Mouse (Mus musculus): Measurements from ENCODE around the gene Tnfrsf1b. TPM values are rescaled to one million over a fixed set of nuclear protein-coding genes. Genes with fewer than 3 reads are reported as not detected.

The Tnfrsf1b gene
- polyA plus RNA-seq, 1 experiment from 2014 or later = 5.2 TPM

DNA sequence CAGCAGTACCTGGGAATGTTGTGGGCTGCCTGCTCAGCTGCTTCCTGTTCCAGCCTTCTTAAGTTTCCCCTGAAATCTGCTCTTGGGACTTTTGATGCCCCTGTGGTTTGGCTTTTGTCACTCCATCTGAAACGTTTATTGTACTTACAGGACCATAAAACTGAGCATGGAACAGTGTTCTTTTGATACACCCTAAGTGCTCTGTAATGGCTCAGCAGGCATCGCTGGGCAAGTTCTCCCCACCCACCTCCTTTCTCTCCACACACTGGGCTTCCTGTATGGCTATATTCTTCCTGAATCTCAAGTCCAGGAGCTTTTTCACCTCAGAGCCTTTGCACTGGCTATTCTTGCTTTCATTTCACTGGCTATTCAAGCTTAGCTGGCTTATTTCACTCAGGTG lies 18.1 kb upstream of the Tnfrsf1b start:
- H3K4me3 ChIP-seq (ENCODE audit: low read length) = no peak overlapping the region
- H3K4me2 ChIP-seq (ENCODE audit: low read depth, low read length) = no peak overlapping the region
- no peak overlapping the region for H3K27ac ChIP-seq (ENCODE audit: low read length)
- WGBS = 28% methylated on average over 2 of the region's 2 CpGs
- no peaks in the 10 kb centered on the region for H3K36me3 ChIP-seq (ENCODE audit: control insufficient read depth, insufficient read depth)
- H3K9me3 ChIP-seq (replicated peaks; ENCODE audit: control insufficient read depth, low read length) = no peaks in the 10 kb centered on the region
- no peaks in the 10 kb centered on the region for H3K4me1 ChIP-seq (ENCODE audit: control insufficient read depth, insufficient read depth, low read length)
- no peaks in the 10 kb centered on the region for H3K27me3 ChIP-seq (ENCODE audit: control insufficient read depth, insufficient read depth, low read length)
- no peak overlapping the region for H3K9ac ChIP-seq (ENCODE audit: low read length)
- ATAC-seq (replicated peaks; ENCODE audit: extremely low read depth, insufficient read depth, low FRiP score) = no peak

DNA sequence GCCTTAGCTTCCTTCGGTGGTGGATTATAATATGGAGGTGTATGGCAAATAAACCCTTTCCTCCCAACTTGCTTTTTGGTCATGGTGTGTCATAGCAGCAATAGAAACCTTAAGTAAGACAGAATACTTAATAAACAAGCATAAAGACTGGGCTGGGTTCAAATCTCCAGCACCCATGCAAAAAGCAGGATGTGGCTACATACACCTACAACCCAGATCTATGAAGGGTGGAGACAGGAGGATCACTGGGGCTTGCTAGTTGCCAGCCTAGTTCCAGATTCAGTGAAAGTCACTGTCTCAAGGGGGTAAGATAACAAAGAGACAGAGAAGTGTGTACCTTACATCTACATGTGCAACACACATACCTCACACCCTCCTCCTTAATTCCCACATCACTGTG lies 16.9 kb upstream of the Tnfrsf1b start:
- Histone ChIP-seq H3K27me3 (ENCODE audit: control insufficient read depth, insufficient read depth, low read length) (no peaks in the 10 kb centered on the region), H3K4me3 (ENCODE audit: low read length) (no peak overlapping the region), H3K4me2 (ENCODE audit: low read depth, low read length) (no peak overlapping the region), H3K9me3 (replicated peaks; ENCODE audit: control insufficient read depth, low read length) (no peaks in the 10 kb centered on the region), H3K36me3 (ENCODE audit: control insufficient read depth, insufficient read depth) (no peaks in the 10 kb centered on the region), H3K9ac (ENCODE audit: low read length) (no peak overlapping the region), H3K27ac (ENCODE audit: low read length) (no peak overlapping the region), H3K4me1 (ENCODE audit: control insufficient read depth, insufficient read depth, low read length) (no peaks in the 10 kb centered on the region)
- no peak for ATAC-seq (replicated peaks; ENCODE audit: extremely low read depth, insufficient read depth, low FRiP score)
- 89% methylated on average over 1 of the region's 1 CpGs for WGBS

DNA sequence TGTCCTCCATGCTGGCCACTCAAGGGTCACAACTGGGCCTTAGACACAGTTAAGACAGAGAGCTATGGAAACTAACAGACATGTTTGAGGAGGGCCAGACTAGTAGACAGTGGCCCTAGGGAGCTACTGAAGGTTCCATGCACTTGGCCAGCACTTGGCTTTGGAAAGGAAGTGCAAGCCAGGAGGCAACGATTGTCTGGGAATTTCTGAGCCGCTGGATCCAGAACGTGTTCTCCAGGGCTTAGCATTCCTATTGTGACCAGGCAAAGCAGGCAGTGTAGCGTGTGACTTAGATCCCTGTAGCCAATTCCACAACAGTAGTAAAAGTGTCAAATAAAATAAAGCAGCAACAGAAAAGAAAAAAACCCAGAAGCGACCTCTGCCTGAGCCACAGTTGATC lies 14.1 kb upstream of the Tnfrsf1b start:
- Histone ChIP-seq H3K27me3 (ENCODE audit: control insufficient read depth, insufficient read depth, low read length) (no peaks in the 10 kb centered on the region), H3K4me2 (ENCODE audit: low read depth, low read length) (no peak overlapping the region), H3K36me3 (ENCODE audit: control insufficient read depth, insufficient read depth) (no peaks in the 10 kb centered on the region), H3K4me1 (ENCODE audit: control insufficient read depth, insufficient read depth, low read length) (no peaks in the 10 kb centered on the region), H3K27ac (ENCODE audit: low read length) (no peak overlapping the region), H3K4me3 (ENCODE audit: low read length) (no peak overlapping the region), H3K9ac (ENCODE audit: low read length) (no peak overlapping the region), H3K9me3 (replicated peaks; ENCODE audit: control insufficient read depth, low read length) (no peaks in the 10 kb centered on the region)
- no peak for ATAC-seq (replicated peaks; ENCODE audit: extremely low read depth, insufficient read depth, low FRiP score)
- 70% methylated on average over 5 of the region's 5 CpGs for WGBS

DNA sequence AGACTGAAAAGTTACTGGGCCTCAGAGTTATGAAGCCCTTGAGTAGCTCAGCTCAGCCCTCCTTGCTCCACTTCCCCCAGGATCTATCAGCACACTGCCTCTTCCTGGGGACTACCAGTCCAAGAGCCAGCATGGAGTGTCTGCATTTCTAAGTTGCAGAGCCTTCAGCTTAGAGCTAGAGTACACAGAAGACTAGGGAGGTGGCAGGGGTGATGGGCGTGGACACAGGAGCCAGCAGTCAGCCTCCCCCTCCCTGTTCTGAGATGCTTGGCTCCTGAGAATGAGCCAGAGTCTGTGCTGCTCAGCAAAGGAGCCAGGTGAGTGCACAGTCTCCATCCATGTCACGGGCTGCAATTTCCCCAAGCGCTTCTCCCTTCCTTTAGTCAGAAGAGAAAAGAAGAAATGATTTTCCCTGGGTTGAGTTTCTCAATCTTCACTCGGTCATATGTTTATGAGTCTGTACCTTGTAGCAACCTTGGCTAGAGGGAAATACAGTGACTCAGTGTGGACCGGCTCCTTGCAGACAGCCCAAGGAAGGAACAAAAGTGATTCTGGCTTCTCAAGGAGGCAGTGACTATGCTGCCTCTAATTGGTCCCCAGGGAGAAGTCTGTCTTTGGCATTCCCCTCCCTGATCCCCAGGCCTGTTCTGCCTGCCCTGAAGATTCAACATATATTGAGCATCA lies 11.2 kb upstream of the Tnfrsf1b start:
- Histone ChIP-seq H3K27ac (ENCODE audit: low read length) (no peak overlapping the region), H3K9me3 (replicated peaks; ENCODE audit: control insufficient read depth, low read length) (no peaks in the 10 kb centered on the region), H3K4me2 (ENCODE audit: low read depth, low read length) (no peak overlapping the region), H3K4me3 (ENCODE audit: low read length) (no peak overlapping the region), H3K27me3 (ENCODE audit: control insufficient read depth, insufficient read depth, low read length) (no peaks in the 10 kb centered on the region), H3K9ac (ENCODE audit: low read length) (no peak overlapping the region), H3K36me3 (ENCODE audit: control insufficient read depth, insufficient read depth) (no peaks in the 10 kb centered on the region), H3K4me1 (ENCODE audit: control insufficient read depth, insufficient read depth, low read length) (no peaks in the 10 kb centered on the region)
- 55% methylated on average over 5 of the region's 5 CpGs for WGBS
- ATAC-seq (replicated peaks; ENCODE audit: extremely low read depth, insufficient read depth, low FRiP score) = no peak

DNA sequence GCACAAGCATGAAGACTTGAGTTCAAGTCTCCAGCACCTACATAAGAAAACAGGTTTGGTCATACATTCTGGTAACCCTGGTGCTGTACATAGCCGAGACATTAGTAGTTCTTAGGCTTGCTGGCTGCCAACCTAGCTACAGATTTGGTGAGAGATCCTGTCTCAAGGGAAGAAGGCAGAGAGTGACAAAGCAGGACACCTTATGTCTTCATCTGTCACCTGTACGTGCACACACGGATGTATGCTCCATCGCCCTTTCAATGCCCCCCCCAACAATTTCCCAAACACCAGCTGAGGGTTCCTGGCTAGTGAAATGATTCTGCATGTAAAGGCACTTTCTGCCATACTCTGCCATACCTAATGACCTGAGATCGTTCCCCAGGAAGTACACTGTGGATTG lies 9.5 kb upstream of the Tnfrsf1b start:
- no peak overlapping the region for H3K4me2 ChIP-seq (ENCODE audit: low read depth, low read length)
- no peak overlapping the region for H3K27ac ChIP-seq (ENCODE audit: low read length)
- H3K4me3 ChIP-seq (ENCODE audit: low read length) = no peak overlapping the region
- no peaks in the 10 kb centered on the region for H3K36me3 ChIP-seq (ENCODE audit: control insufficient read depth, insufficient read depth)
- no peak for ATAC-seq (replicated peaks; ENCODE audit: extremely low read depth, insufficient read depth, low FRiP score)
- H3K27me3 ChIP-seq (ENCODE audit: control insufficient read depth, insufficient read depth, low read length) = 0 out of 2 replicates have a peak, but pooled peaks cover 2% of the 10 kb centered on the region
- WGBS = 87% methylated on average over 5 of the region's 5 CpGs
- no peaks in the 10 kb centered on the region for H3K9me3 ChIP-seq (replicated peaks; ENCODE audit: control insufficient read depth, low read length)
- H3K9ac ChIP-seq (ENCODE audit: low read length) = no peak overlapping the region
- no peaks in the 10 kb centered on the region for H3K4me1 ChIP-seq (ENCODE audit: control insufficient read depth, insufficient read depth, low read length)

DNA sequence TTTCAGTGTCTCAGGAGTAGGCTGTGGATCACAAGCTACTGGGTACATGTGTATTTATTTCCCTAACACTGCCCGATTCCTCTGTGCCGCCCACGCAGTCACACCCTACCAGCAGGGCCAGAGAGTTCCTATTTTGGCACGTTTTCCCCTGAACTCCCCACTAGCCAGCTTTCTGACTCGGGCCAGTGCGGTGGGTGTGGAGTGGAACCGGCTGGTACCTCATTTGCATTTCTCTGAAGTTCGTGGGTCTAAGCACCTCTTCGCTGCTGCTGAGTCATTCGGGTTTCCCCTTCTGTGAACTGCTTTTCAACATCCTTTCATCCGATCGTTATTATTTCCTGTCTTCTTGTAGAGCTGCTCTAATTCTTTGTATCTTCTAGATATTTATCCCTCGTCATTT lies 7.7 kb upstream of the Tnfrsf1b start:
- H3K4me2 ChIP-seq (ENCODE audit: low read depth, low read length) = peak overlapping the region; percentile 37
- 34% methylated on average over 13 of the region's 13 CpGs for WGBS
- ATAC-seq (replicated peaks; ENCODE audit: extremely low read depth, insufficient read depth, low FRiP score) = no peak

DNA sequence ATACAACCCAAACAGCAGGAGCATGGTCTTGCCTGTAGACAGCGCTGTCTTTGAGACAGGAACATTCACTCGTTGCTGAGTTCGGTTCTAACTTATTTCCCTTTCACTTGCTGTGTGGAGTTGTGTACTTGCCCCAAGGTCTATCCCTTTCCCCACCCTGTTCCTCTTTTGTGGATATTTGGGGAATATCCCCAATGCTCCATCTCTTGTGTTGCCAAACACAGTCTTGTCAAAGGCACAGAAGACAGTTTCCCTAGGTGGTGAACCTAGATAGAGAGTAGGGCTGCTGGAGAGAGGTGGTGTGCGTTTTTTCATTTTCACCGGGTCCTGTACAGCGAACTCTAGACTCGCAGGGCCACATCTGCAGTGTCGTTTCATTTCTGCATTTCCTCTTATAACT lies 5.9 kb upstream of the Tnfrsf1b start:
- Histone ChIP-seq H3K27ac (ENCODE audit: low read length) (no peak overlapping the region), H3K4me1 (ENCODE audit: control insufficient read depth, insufficient read depth, low read length) (no peaks in the 10 kb centered on the region), H3K27me3 (ENCODE audit: control insufficient read depth, insufficient read depth, low read length) (0 out of 2 replicates have a peak, but pooled peaks cover 4% of the 10 kb centered on the region), H3K4me2 (ENCODE audit: low read depth, low read length) (no peak overlapping the region), H3K9ac (ENCODE audit: low read length) (no peak overlapping the region), H3K9me3 (replicated peaks; ENCODE audit: control insufficient read depth, low read length) (no peaks in the 10 kb centered on the region), H3K4me3 (ENCODE audit: low read length) (no peak overlapping the region), H3K36me3 (ENCODE audit: control insufficient read depth, insufficient read depth) (no peaks in the 10 kb centered on the region)
- WGBS = 81% methylated on average over 8 of the region's 8 CpGs
- no peak for ATAC-seq (replicated peaks; ENCODE audit: extremely low read depth, insufficient read depth, low FRiP score)

More for the DNA sequence above, 7.7 kb upstream of the Tnfrsf1b start:
- Histone ChIP-seq H3K4me3 (ENCODE audit: low read length) (no peak overlapping the region), H3K36me3 (ENCODE audit: control insufficient read depth, insufficient read depth) (no peaks in the 10 kb centered on the region), H3K9ac (ENCODE audit: low read length) (no peak overlapping the region), H3K27ac (ENCODE audit: low read length) (no peak overlapping the region), H3K27me3 (ENCODE audit: control insufficient read depth, insufficient read depth, low read length) (0 out of 2 replicates have a peak, but pooled peaks cover 2% of the 10 kb centered on the region), H3K9me3 (replicated peaks; ENCODE audit: control insufficient read depth, low read length) (no peaks in the 10 kb centered on the region), H3K4me1 (ENCODE audit: control insufficient read depth, insufficient read depth, low read length) (no peaks in the 10 kb centered on the region)

DNA sequence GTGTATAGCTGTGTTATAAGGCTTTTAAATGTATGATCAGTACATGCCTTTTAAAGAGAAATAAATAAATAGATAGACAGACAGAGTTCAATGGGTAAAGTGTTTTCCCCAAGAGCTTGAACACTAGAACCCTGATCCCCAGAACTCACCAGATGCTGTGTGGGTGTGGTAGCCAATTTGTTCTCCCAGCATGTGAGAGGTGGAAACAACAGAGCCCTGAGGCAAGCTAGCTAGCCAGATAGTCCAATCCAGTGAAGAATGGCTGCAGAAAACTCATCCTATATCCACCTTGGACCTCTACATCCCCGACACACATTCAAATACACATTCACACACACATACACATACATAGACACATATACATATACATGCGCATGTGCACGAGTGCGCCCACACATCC lies 4.9 kb upstream of the Tnfrsf1b start:
- 92% methylated on average over 4 of the region's 4 CpGs for WGBS
- no peak for ATAC-seq (replicated peaks; ENCODE audit: extremely low read depth, insufficient read depth, low FRiP score)
- Histone ChIP-seq H3K9me3 (replicated peaks; ENCODE audit: control insufficient read depth, low read length) (no peaks in the 10 kb centered on the region), H3K4me3 (ENCODE audit: low read length) (no peak overlapping the region), H3K27me3 (ENCODE audit: control insufficient read depth, insufficient read depth, low read length) (peaks cover 12% of the 10 kb centered on the region), H3K36me3 (ENCODE audit: control insufficient read depth, insufficient read depth) (no peaks in the 10 kb centered on the region), H3K4me2 (ENCODE audit: low read depth, low read length) (no peak overlapping the region), H3K4me1 (ENCODE audit: control insufficient read depth, insufficient read depth, low read length) (no peaks in the 10 kb centered on the region), H3K27ac (ENCODE audit: low read length) (no peak overlapping the region), H3K9ac (ENCODE audit: low read length) (no peak overlapping the region)

DNA sequence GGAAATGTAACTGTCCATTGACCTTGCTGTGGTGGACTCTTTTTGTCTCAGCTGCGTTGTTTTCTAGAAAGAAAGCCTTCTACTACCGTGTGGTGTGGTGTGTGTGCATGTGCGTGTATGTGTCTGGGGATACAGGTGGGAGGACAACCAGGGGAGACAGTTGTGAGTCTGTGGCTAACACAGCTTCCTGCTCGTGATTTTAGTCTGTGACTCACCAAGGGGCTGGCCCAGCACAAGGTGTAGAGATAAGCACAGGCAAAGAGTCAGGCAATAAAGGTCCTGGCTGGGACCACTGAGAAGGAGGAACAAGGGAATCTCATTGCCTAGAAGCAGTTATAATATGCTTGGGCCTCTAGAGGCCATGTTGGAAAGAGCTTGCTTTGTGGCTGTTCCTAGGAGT lies 3.3 kb upstream of the Tnfrsf1b start:
- H3K4me2 ChIP-seq (ENCODE audit: low read depth, low read length) = no peak overlapping the region
- no peak overlapping the region for H3K4me3 ChIP-seq (ENCODE audit: low read length)
- no peaks in the 10 kb centered on the region for H3K9me3 ChIP-seq (replicated peaks; ENCODE audit: control insufficient read depth, low read length)
- 0 out of 2 replicates have a peak, but pooled peaks cover 3% of the 10 kb centered on the region for H3K4me1 ChIP-seq (ENCODE audit: control insufficient read depth, insufficient read depth, low read length)
- no peak overlapping the region for H3K9ac ChIP-seq (ENCODE audit: low read length)
- H3K36me3 ChIP-seq (ENCODE audit: control insufficient read depth, insufficient read depth) = no peaks in the 10 kb centered on the region
- 64% methylated on average over 4 of the region's 4 CpGs for WGBS
- ATAC-seq (replicated peaks; ENCODE audit: extremely low read depth, insufficient read depth, low FRiP score) = no peak
- peaks cover 26% of the 10 kb centered on the region for H3K27me3 ChIP-seq (ENCODE audit: control insufficient read depth, insufficient read depth, low read length)
- H3K27ac ChIP-seq (ENCODE audit: low read length) = no peak overlapping the region

All from heart, embryonic 16.5 days (tissue).